In genomic region chr16:23542866-23543265, GRCm38 (mm10) we compare ENCODE assay signal across 24 mouse cellular contexts.
"Had no signal": no experiment of that assay in that cellular context is flagged by ENCODE, and none has a peak within 500 bp of the region (broad histone marks: within the 10 kb centered on the region; RNA-seq: fewer than 3 reads in every experiment).

No protein-coding gene starts in this region.

- H3K36me3 ChIP-seq: heart, embryonic 10.5 days; heart, embryonic 12.5 days; hindbrain, embryonic 13.5 days; hindbrain, embryonic 15.5 days; intestine, embryonic 15.5 days; kidney, embryonic 15.5 days; limb, embryonic 12.5 days; liver, embryonic 12.5 days had no signal

- H3K27ac ChIP-seq: heart, embryonic 10.5 days; hindbrain, embryonic 13.5 days; hindbrain, embryonic 15.5 days; hindbrain, postnatal 0 days; intestine, embryonic 15.5 days; kidney, embryonic 15.5 days; kidney, postnatal 0 days; liver, embryonic 12.5 days; liver, embryonic 14.5 days had no signal

- H3K4me3 ChIP-seq: heart, embryonic 10.5 days; heart, embryonic 12.5 days; hindbrain, embryonic 13.5 days; hindbrain, embryonic 15.5 days; intestine, embryonic 15.5 days; kidney, embryonic 15.5 days; limb, embryonic 12.5 days; liver, embryonic 12.5 days had no signal

- DNase-seq: gastrocnemius, postnatal 14 days; gastrocnemius, postnatal 36 days; heart, adult 18-20 months; heart, postnatal 10 days; kidney, adult 11 months; kidney, adult 2 months; kidney, adult 9 months; kidney, postnatal 14 days; kidney, postnatal 36 days; layer of hippocampus, adult 9-11 months; layer of hippocampus, postnatal 36 days; left cerebral cortex, postnatal 4 days; liver had no signal

- H3K4me2 ChIP-seq: heart, embryonic 12.5 days; hindbrain, embryonic 13.5 days; hindbrain, embryonic 15.5 days; intestine, embryonic 15.5 days; kidney, embryonic 15.5 days; limb, embryonic 12.5 days; liver, embryonic 12.5 days had no signal

- H3K9ac ChIP-seq: heart, embryonic 12.5 days; hindbrain, embryonic 13.5 days; hindbrain, embryonic 15.5 days; intestine, embryonic 15.5 days; kidney, embryonic 15.5 days; limb, embryonic 12.5 days; liver, embryonic 12.5 days; liver, embryonic 14.5 days had no signal

- H3K4me1 ChIP-seq: heart, embryonic 10.5 days; heart, embryonic 12.5 days; hindbrain, embryonic 13.5 days; hindbrain, embryonic 15.5 days; liver, embryonic 12.5 days had no signal

- H3K9me3 ChIP-seq: heart, embryonic 10.5 days; heart, embryonic 12.5 days; hindbrain, embryonic 13.5 days; hindbrain, embryonic 15.5 days; intestine, embryonic 15.5 days; kidney, embryonic 15.5 days; limb, embryonic 12.5 days; liver, embryonic 12.5 days had no signal

- H3K27me3 ChIP-seq: hindbrain, embryonic 13.5 days; hindbrain, embryonic 15.5 days; intestine, embryonic 15.5 days; kidney, embryonic 15.5 days; limb, embryonic 12.5 days; liver, embryonic 12.5 days had no signal

- ATAC-seq: hindbrain, postnatal 0 days; intestine, embryonic 15.5 days; liver, embryonic 12.5 days had no signal
